20 mouse cellular contexts compared by ENCODE assay signal in genomic region chr17:56544699-56545387, GRCm38 (mm10). TPM values are rescaled to one million over a fixed set of nuclear protein-coding genes. Genes with fewer than 3 reads are reported as not detected.
"Had no signal": no experiment of that assay in that cellular context is flagged by ENCODE, and none has a peak within 500 bp of the region (broad histone marks: within the 10 kb centered on the region; RNA-seq: fewer than 3 reads in every experiment).

No protein-coding gene starts in this region.

- H3K4me3 ChIP-seq: neural tube, embryonic 12.5 days had no signal

- DNase-seq: kidney, adult 11 months; kidney, adult 9 months; left cerebral cortex, postnatal 4 days; lung, postnatal 36 days; thymus, adult 18-20 months; thymus, postnatal 25 days had no signal

- H3K9me3 ChIP-seq: neural tube, embryonic 12.5 days had no signal

- H3K4me2 ChIP-seq: neural tube, embryonic 12.5 days had no signal

- H3K27ac ChIP-seq: kidney, postnatal 0 days; liver, embryonic 14.5 days; neural tube, embryonic 12.5 days had no signal

- H3K36me3 ChIP-seq: neural tube, embryonic 12.5 days had no signal

- ATAC-seq: lung, postnatal 0 days had no signal

- H3K9ac ChIP-seq: liver, embryonic 14.5 days; neural tube, embryonic 12.5 days had no signal

- H3K27me3 ChIP-seq: neural tube, embryonic 12.5 days had no signal

RNA-seq across cellular contexts. Expression of gene Znrf4, which starts 32.6 kb away (rescaled TPM):
- total RNA-seq: layer of hippocampus, adult 8-10 months; layer of hippocampus, postnatal 14 days; left cerebral cortex, adult 18-20 months; left cerebral cortex, postnatal 10 days; left cerebral cortex, postnatal 4 days; megakaryocyte progenitor cell, adult 5-6 weeks; monocyte, adult 5-6 weeks; neutrophil, adult 5-6 weeks had no signal
- polyA plus RNA-seq: kidney, postnatal 0 days; large intestine, adult 2 months; limb, embryonic 14.5 days; liver, embryonic 14.5 days; lung, postnatal 0 days; neural tube, embryonic 12.5 days; urinary bladder, adult 2 months had no signal
